Mouse (Mus musculus): Measurements from ENCODE around the gene Il31ra. TPM values are rescaled to one million over a fixed set of nuclear protein-coding genes. Genes with fewer than 3 reads are reported as not detected.

Il31ra gene
- 0.04 TPM in 1 of 2 replicates, not detected in the other for polyA plus RNA-seq (2021; fragmentation: Nextera tagmentation)
- long read RNA-seq, experiment 1, partial matches to known transcripts = 0 of 3 reads
- long read RNA-seq, experiment 1, other reads (novel, unspliced or antisense) = 3 of 3 reads
- long read RNA-seq, experiment 2 = 0 reads

GRCm38 (mm10) chr13:112594260-112594659, at the start of gene Il31ra:
TSS of gene Il31ra (minus strand) at chr13:112594360.

Other genes starting within 250 kb of the Il31ra start
- gene Il6st, start 130.3 kb downstream of the Il31ra start, polyA plus RNA-seq (2021; fragmentation: Nextera tagmentation) = 10.1 and 10.8 TPM in 2 replicates
- 0.15 and 0.25 TPM in 2 replicates for gene Ddx4, start 58.1 kb upstream of the Il31ra start, polyA plus RNA-seq (2021; fragmentation: Nextera tagmentation)
- 3.4 and 4.3 TPM in 2 replicates for gene Slc38a9, start 66.4 kb upstream of the Il31ra start, polyA plus RNA-seq (2021; fragmentation: Nextera tagmentation)
- gene Plpp1, start 206.4 kb upstream of the Il31ra start, polyA plus RNA-seq (2021; fragmentation: Nextera tagmentation) = 55.0 and 68.4 TPM in 2 replicates